Mouse (Mus musculus) midbrain, postnatal 0 days (tissue): Measurements from ENCODE around the gene Dclk1. TPM values are rescaled to one million over a fixed set of nuclear protein-coding genes. Genes with fewer than 3 reads are reported as not detected.
A peak's percentile ranks its signal among the peaks of the same experiment; 100 is the strongest.

Experiments used
- ATAC-seq: fragments of 200-750 bp; cut with Nextera tagmentation; 2 replicates; pipeline ENCODE4 v1.8.0; 2017; ENCODE audit warnings: moderate number of reproducible peaks, mild to moderate bottlenecking, moderate TSS enrichment, moderate library complexity; ENCODE audit not compliant: low FRiP score
- DNase-seq: peaks from one replicate; pipeline ENCODE4 v3.0.0-alpha.2; 2015; ENCODE audit warnings: low spot score
- H3K27ac ChIP-seq: fragments of 300-500 bp; sonication (generic); 2 replicates; pipeline ENCODE4 v1.5.1; 2014; ENCODE audit warnings: low read depth, mild to moderate bottlenecking, low read length, mixed read lengths
- H3K27me3 ChIP-seq: fragments of 300-500 bp; sonication (generic); 2 replicates; pipeline ENCODE4 v1.6.1; 2014; ENCODE audit warnings: low read length, control low read depth, mixed read lengths; ENCODE audit not compliant: insufficient read depth
- H3K36me3 ChIP-seq: fragments of 300-500 bp; sonication (generic); 2 replicates; pipeline ENCODE4 v1.6.1; 2014; ENCODE audit warnings: low read length, control low read depth, mixed read lengths; ENCODE audit not compliant: insufficient read depth
- H3K4me1 ChIP-seq: fragments of 300-500 bp; sonication (generic); 2 replicates; pipeline ENCODE4 v1.6.1; 2014; ENCODE audit warnings: mild to moderate bottlenecking, control low read depth, antibody characterized with exemption, low read length, mixed read lengths; ENCODE audit not compliant: insufficient read depth
- H3K4me2 ChIP-seq: fragments of 300-500 bp; sonication (generic); 2 replicates; pipeline ENCODE4 v1.6.1; 2014; ENCODE audit warnings: low read depth, mild to moderate bottlenecking, low read length, mixed read lengths; ENCODE audit not compliant: poor library complexity, severe bottlenecking
- H3K4me3 ChIP-seq: fragments of 300-500 bp; sonication (generic); 2 replicates; pipeline ENCODE4 v1.5.1; 2014; ENCODE audit warnings: low read depth, mild to moderate bottlenecking, low read length, moderate library complexity
- H3K9ac ChIP-seq: fragments of 300-500 bp; sonication (generic); replicated peaks from 2 replicates; pipeline ENCODE4 v1.6.1; 2014; ENCODE audit warnings: mild to moderate bottlenecking, low read length, moderate library complexity, mixed read lengths; ENCODE audit not compliant: poor library complexity, severe bottlenecking
- H3K9me3 ChIP-seq: fragments of 300-500 bp; sonication (generic); 2 replicates; pipeline ENCODE4 v1.6.1; 2016; ENCODE audit warnings: low read length, control low read depth
- CTCF ChIP-seq: IDR thresholded peaks from 2 replicates; pipeline ENCODE4 v1.5.1; 2016; ENCODE audit warnings: antibody characterized with exemption, mild to moderate bottlenecking
- WGBS: fragments of 180-500 bp; shearing (Covaris S2); extraction: QIAGEN DNeasy Blood & Tissue Kit; methylation state at CpG from one replicate; pipeline ENCODE4 v1.1.7; 2014; 5-methylcytosine and 5-hydroxymethylcytosine counted together
- polyA plus RNA-seq: library from polyadenylated mRNA; unstranded; fragments of >200 nt; fragmentation: Nextera tagmentation; extraction: Ambion mirVana; gene quantifications from 2 replicates; pipeline ENCODE4 v1.2.1, GENCODE M21; 2015
- total RNA-seq: library from RNA; depleted of rRNA; stranded (reverse); fragments of >200 nt; gene quantifications from 2 replicates; pipeline ENCODE4 v1.2.3, GENCODE M21; 2014

The Dclk1 gene
- total and polyA plus RNA-seq, 2 experiments from 2014 or later = 219 to 307 TPM

- H3K36me3 ChIP-seq = peaks cover 21% of the 10 kb centered on the region; the same call in 1 of the 2 replicates
- no peak overlapping the region for H3K27ac ChIP-seq
- WGBS = 39% methylated on average over 4 of the region's 4 CpGs
- TF ChIP-seq CTCF = peak; percentile 73
- H3K27me3 ChIP-seq = no peaks in the 10 kb centered on the region
- ATAC-seq = no peak
- H3K4me3 ChIP-seq = no peak overlapping the region
- no peaks in the 10 kb centered on the region for H3K4me1 ChIP-seq
- peak; percentile 49 for DNase-seq
- H3K4me2 ChIP-seq = no peak overlapping the region
- no peak overlapping the region for H3K9ac ChIP-seq
- no peaks in the 10 kb centered on the region for H3K9me3 ChIP-seq
Observed at GRCm38 (mm10) chr3:55494348-55494747, 252.2 kb downstream of the Dclk1 start.

DNA sequence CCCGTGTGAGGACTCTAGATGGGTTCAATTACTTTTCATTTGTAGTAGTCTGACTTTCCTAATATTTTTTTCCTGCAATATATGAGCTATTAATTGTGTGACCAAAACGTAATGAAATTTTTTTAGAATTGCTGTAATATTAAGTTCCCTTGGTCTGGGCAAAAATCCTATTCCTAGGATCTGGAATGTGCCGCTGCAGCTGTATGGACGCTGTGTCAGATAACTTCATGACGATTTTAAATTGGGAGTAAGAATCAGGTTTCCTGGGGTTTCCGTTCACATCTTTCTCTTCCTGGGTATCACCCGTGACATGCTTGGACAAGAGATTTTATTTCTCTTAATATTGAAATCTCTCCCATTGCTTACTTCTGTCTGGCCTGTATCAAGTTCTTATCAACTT is 253.1 kb downstream of the Dclk1 start:
- Histone ChIP-seq H3K9ac (no peak overlapping the region), H3K4me2 (no peak overlapping the region), H3K27ac (no peak overlapping the region), H3K27me3 (no peaks in the 10 kb centered on the region), H3K36me3 (peaks cover 20% of the 10 kb centered on the region; the same call in 1 of the 2 replicates), H3K9me3 (no peaks in the 10 kb centered on the region), H3K4me1 (no peaks in the 10 kb centered on the region), H3K4me3 (no peak overlapping the region)
- DNase-seq = no peak
- no peak for ATAC-seq
- no peak for TF ChIP-seq CTCF
- 69% methylated on average over 7 of the region's 7 CpGs for WGBS

GRCm38 (mm10) chr3:55495866-55496265 is 253.7 kb downstream of the Dclk1 start:
- no peak for TF ChIP-seq CTCF
- no peaks in the 10 kb centered on the region for H3K9me3 ChIP-seq
- DNase-seq (no peak), ATAC-seq (no peak)
- H3K4me1 ChIP-seq = no peaks in the 10 kb centered on the region
- no peaks in the 10 kb centered on the region for H3K27me3 ChIP-seq
- H3K36me3 ChIP-seq = peaks cover 18% of the 10 kb centered on the region
- H3K27ac ChIP-seq = no peak overlapping the region
- H3K4me2 ChIP-seq = no peak overlapping the region
- no peak overlapping the region for H3K9ac ChIP-seq
- 33% methylated on average over 4 of the region's 4 CpGs for WGBS
- H3K4me3 ChIP-seq = no peak overlapping the region

DNA sequence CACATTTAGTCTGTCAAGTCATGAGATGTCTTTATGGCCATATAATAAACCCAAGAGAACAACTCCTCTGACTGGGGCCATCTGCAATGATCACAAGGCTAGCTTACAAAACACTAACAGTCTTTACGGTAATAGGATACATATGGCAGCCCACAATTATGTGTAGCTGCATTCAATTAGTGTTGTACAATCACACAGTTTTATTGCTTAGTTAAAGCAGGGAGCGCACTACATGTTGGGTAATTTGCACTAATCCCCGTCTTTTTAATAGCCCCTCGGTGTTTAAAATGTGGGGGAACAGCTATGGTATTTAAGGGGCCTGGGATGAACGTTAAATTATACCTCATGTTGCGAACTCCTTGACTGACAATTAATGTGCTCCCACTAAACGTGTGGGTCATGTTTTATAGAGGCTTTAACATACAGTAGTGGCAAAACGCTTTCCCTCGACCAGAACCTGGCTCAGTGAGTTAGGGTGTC is 254.3 kb downstream of the Dclk1 start:
- Histone ChIP-seq H3K9ac (no peak overlapping the region), H3K4me1 (no peaks in the 10 kb centered on the region), H3K27ac (no peak overlapping the region), H3K4me3 (no peak overlapping the region), H3K36me3 (peaks cover 19% of the 10 kb centered on the region), H3K27me3 (no peaks in the 10 kb centered on the region), H3K4me2 (no peak overlapping the region), H3K9me3 (no peaks in the 10 kb centered on the region)
- ATAC-seq = no peak
- 78% methylated on average over 9 of the region's 9 CpGs for WGBS
- no peak for TF ChIP-seq CTCF
- DNase-seq = no peak

DNA sequence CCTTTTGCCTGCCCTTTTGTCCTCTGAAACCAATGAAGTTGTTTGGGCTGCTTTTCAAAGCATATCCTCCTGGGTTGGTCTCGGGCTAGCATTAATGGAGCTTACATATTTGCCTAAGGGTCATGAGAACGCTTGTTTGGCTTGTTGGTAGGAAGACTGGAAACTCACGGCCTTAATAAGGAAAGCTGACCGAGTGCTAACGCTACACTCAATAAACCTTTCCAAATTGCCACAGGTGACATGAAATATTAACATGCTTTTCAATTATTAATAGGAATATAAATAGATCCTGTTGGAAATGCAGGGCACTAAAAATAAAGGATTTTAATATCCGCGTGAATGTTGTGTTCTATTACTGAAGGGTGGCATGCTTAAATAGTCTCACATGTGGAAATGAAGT is 257.1 kb downstream of the Dclk1 start:
- no peaks in the 10 kb centered on the region for H3K27me3 ChIP-seq
- DNase-seq (no peak), ATAC-seq (no peak)
- peaks cover 33% of the 10 kb centered on the region for H3K36me3 ChIP-seq
- no peak overlapping the region for H3K4me2 ChIP-seq
- H3K9me3 ChIP-seq = no peaks in the 10 kb centered on the region
- H3K4me3 ChIP-seq = no peak overlapping the region
- no peaks in the 10 kb centered on the region for H3K4me1 ChIP-seq
- WGBS = 60% methylated on average over 7 of the region's 7 CpGs
- no peak overlapping the region for H3K9ac ChIP-seq
- TF ChIP-seq CTCF = no peak
- no peak overlapping the region for H3K27ac ChIP-seq

DNA sequence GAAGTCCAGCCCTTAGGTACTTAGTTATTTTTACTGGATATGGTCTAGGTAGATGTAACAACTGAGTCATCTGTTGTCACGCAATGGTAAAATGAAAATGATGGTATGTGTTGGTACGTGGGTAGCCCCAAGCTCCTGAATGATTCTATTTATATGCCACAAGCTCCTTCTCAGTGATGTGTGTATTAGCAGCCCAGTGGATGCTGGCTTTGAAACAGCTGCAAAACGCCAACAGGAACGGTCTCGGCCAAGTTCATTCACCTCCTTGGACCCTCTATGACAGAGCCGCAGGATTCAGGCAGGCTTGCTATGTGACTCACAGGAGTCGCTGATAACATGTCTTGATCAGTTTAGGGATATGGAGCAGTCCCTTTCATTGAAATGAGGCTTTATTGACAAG is 268.0 kb downstream of the Dclk1 start:
- no peak for TF ChIP-seq CTCF
- Histone ChIP-seq H3K4me1 (no peaks in the 10 kb centered on the region), H3K4me3 (no peak overlapping the region), H3K36me3 (peaks cover 40% of the 10 kb centered on the region), H3K9ac (no peak overlapping the region), H3K27me3 (no peaks in the 10 kb centered on the region), H3K4me2 (no peak overlapping the region), H3K9me3 (no peaks in the 10 kb centered on the region), H3K27ac (no peak overlapping the region)
- 88% methylated on average over 7 of the region's 7 CpGs for WGBS
- ATAC-seq (no peak), DNase-seq (no peak)
